Mouse (Mus musculus): ENCODE measurements around the gene Calcb.

DNA sequence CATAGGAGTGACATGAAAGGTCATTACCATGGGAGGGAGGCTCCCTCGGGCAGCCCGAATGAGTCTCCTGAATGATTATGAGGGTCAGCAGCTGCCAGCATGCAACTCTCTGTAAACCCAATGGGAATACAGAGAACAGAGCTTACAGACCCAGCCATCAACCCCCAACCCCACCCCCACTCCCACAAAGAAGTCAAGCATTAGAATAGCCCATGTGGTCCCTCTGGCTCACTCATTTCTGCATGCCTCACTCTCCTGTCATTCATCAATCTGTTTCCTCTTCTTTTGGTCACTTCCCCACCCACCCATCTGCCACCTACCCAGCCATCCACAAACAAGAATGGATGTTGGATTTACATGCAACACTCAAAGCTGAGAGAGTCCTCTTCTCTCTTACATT lies 35.0 kb downstream of the Calcb start:
- TF ChIP-seq EP300 (IDR thresholded peaks at IDR 0.05; ENCODE audit: low read depth) = no peak
- TF ChIP-seq CTCF (IDR thresholded peaks at IDR 0.05; ENCODE audit: low read depth) = no peak

Measured in heart, postnatal 0 days (tissue).